Mouse (Mus musculus) kidney, postnatal 4 days (tissue): ENCODE results near the gene Zbtb38.
A peak's percentile ranks its signal among the peaks of the same experiment; 100 is the strongest.

Experiments used
- DNase-seq, 2 experiments: peaks; one replicate each; pipeline ENCODE4 v3.0.0; 2021; ENCODE audit warnings: mixed read lengths in 2 of 2

Gene Zbtb38

DNA sequence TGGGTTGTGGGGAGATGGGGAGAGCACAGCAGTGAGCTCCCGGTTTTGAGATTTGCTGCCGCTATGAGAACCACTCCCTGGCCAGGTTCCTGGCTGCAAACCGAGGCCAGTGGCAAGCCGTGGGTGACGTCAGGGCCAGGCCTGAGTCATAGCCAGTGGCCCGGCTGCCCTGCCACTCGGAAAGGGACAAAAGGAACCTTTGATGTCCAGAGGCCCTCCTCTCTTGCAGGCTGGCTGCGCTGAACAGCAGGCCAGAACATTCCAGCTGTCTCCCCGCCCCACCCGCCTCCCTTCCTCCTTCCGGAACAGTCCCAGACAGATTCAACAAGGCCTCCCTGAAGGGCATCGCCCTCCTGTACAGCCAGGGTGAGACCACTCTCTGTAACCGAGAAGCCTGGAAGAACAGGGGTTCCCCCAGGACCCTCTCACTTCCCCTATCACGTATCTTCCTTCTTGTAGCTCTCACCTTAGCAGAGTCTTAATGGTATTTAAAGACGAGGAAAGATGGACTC is at the start of gene Zbtb38:
Zbtb38 (minus strand) TSS at position 229 of the 512 bp plus-strand sequence.
- DNase-seq = peak; percentile 78 to 88

DNA sequence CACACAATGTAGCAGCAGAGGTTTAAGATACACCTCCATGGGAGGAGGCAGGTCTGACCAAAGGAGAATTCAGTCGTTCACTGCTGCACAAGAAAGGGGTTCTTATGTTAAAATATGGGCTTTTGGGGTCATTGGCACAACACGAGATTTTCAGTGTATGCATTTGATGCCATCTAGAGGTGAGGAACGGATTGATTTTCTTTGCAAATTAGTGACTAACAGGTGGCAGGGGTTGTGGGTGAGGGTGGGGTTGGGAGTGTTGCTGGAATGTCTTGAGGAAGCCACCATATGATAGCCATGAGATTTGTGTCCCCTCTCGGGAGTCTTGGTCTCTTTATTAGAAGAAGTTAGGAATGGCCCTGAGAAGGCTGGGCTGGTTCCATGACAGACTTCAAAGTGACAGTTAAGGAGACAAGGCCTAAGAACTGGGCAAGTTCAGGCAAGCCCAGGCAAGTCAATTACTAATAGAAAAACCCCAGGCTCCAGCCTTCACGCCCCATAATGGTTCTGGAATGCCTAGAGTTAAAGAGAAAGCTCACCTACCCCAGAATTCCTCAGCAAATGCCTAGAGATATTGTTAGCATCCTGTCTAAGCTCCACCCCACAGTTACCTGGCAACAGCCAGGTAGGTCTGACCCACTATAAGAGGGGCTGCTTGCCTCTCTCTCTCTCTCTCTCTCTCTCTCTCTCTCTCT is 47.6 kb upstream of the Zbtb38 start:
- DNase-seq = no peak

DNA sequence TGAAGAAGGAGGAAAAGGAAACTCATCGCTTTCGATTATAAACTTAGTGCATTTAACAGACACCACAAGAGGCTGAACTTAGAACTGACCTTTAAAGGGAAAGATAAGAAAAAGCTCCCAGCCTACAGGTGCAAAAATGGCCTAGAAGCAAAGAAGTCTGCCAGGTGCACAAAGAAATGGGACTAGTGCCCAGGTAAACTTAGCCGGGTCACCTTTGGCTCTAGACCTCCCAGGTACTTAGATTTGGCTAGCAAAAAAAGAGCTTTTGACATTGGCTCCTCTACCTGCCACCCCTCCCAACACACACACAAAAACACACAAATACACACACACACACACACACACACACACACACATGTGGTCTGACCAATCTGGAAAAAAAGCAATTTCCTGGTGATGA is 44.7 kb upstream of the Zbtb38 start:
- no peak for DNase-seq

DNA sequence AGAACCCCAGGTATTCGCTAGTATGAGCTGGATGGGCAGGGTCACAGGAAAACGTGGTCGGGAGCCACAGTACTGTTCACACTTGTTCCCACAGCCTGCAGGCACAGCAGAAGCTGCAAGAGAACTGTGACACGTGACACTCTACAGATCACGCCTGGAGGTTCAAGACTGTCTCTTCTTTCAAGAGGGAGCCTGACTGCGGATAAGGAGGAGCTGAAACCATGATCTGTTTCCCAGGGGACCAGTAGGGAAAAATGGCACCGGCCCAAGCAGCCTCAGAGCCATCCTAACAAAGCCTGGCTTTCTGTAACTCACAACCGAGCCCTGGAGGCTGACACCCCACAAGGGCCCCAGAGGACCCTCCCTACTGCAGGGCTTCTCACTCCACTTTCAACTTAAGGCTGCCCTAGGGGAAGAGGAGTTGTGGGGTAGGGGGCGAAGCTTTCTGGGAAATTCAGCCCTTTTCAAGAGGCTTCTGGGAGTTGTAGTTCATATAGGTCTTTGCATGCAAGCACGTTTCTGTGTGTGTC is 42.8 kb upstream of the Zbtb38 start:
- peak; percentile 47 to 55 for DNase-seq

DNA sequence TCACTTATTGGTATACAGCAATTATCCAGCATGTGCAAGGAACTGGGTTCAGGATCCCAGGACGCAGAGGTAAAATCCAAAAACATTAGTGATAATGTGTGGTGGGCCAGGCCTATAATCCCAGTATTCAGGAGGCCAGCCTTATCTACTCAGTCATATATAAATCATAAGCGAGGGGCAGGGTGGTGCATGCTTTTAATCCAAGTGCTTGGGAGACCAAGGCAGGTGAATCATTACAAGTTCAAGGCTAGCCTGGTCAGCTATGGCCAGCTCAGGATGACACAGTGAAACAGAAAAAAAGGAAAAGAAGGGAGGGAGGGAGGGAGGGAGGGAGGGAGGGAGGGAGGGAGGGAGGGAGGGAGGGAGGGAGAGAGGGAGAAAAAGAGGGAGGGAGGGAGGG is 42.0 kb upstream of the Zbtb38 start:
- no peak for DNase-seq

DNA sequence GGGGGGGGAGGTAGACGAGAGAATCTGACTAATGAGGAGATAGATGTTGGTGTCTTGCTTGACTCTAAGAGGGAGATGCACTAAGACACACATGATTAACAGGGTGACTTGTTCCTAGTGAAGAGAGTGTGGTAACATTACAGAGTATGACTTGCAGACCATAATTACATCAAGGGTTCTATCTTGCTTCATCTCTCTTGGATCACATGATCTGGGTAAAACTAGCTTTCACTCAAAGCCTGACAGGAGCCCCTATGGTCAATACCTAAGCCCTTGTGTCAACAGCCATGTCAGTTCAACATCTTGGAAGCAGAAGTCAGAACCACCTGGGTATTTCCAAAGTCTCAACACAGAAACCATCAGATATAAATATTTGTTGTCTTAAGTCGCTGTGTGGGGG is 39.9 kb upstream of the Zbtb38 start:
- no peak for DNase-seq

DNA sequence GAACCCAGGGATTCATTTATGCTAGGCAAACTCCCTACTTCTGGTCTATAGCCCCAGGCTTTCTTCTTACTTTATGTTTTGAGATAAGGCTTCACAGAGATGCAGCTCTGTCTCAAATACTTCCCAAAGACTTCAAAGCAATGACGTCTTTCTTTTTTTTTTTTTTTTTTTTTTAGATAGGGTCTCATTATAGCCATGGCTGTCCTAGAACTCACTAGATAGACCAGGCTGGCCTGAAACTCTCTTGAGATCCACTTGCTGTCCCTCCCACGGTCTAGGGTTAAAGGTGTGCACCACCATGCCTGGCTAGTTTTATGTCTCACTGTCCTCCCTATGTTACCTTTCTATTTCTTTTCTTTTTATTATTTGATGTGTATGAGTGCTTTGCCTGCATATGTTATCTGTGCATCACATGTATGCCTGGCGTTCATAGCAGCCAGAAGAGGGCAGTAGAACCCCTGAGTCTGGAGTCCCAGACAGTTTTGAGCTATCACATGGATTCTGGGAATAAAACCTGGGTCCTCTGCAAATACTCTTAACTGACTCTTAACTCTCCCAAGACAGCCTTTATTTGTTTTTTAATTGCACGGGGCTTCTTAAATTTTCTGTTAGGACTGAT is 37.9 kb upstream of the Zbtb38 start:
- peak in 1 of 2 experiments; percentile 27 for DNase-seq

DNA sequence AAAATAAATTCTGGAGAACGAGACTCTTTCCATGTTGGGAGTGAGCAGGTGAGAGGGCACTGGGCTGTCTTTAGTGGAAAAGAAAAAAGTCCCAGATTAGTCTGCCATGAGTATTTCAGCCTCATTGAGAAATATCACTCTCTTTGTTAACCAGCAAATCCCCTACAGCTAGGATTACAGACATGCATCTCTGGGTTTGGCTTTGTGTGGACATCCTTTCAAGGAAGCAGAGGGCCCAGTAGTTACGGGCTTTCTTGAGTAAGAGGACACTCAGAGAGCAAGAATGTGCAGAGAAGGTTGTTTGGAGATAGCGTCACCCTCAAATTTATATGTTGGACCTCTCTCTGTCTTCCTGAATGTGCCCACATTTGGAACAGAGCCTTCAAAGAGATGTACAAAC is 37.3 kb upstream of the Zbtb38 start:
- no peak for DNase-seq

DNA sequence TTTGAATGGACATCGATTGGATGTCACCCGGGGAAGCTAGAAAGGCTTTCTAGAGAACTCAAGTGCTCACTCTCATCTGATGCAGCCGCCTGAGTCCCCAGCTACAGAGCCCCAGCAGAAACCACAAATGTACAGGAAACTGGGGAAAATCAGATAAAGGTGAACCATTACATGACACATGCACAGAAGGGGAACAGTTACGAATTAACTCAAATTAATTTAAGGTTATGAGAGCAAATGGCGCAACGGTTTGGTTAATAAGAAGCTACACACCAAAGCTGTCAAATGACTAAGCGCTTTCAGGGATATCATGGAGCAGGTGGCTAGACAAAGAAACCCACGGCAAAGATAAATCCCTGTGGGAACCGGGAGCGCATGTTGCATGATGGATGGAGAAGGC is 35.2 kb upstream of the Zbtb38 start:
- DNase-seq = peak in 1 of 2 experiments; percentile 19

DNA sequence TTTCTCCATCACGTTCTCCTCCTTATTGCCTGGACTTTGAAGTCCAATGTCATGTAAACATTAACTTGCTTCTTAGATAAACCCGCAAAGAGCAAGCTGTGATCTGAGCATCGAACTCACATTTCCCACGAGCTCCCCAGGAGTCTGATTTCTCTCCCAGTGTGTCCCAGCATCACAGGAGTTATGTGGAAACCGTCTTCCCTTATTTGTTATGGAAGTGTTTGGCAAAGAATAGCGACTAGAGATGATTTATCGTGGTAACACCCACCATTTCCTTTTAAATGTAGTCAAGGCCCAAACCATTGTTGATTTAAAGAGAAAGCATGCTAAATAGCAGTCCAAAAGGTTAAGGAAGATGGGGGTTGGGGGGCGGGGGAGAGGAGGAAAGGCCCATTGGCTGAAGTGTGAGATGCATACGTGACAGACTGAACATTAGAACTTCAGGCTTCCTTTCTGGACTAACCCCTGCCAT is 33.3 kb upstream of the Zbtb38 start:
- peak in 1 of 2 experiments; percentile 36 for DNase-seq

DNA sequence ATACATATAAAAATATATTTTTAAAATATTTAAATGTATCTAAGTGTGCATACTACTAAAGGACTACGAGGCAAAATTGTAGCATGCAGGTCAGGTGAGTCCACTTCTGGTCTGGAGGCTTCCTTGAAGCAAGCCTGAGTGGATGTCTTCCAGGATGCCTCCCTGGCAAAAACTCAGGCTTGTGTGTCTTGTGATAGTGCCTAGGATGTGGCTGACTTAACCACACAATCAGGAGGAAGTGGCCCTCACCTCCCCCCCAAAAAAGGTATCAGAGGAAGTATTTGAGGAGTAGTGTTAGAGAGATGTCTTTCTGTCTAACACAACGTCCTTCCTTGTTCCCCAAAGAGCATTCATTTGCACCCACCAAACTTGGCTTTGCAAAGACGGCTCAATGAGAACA is 32.6 kb upstream of the Zbtb38 start:
- DNase-seq = no peak

DNA sequence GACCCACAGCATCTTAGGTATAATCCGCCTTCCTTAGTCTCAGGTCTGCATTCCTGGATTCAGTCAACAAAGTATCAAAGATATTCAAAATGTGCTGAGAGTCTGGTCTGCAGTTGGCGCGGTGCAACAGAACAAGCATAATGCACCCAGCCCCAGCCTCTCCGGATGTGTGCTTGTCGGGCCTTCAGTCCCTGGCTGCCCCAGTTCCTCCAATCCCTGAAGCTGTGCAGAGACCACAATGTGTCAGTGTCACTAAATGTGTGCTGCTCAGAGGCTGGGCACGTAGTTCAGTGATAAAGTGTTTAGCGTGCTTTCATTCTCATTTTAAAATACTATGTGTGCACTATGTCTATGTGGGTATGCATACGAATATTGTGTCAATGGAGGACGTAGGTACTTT is 31.0 kb upstream of the Zbtb38 start:
- no peak for DNase-seq

DNA sequence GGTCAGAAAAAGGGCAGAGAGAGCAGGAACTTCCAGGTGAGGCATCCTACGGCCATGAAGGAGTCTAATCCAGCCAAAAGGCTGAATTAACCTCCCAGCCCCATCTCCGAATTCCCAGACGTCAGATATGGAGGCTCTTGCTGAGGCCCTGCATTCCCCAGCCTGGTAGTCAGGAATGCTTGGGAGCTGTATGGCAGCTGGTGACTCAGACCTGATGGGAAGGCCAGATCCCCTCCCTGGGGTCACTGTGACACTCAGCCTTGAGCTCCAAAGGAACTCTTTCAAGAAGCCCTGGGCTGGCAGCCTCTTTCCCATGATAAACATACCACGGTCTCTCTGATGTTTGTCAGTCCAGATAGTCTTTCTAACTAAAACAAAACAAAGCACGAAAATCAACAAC is 30.6 kb upstream of the Zbtb38 start:
- no peak for DNase-seq

DNA sequence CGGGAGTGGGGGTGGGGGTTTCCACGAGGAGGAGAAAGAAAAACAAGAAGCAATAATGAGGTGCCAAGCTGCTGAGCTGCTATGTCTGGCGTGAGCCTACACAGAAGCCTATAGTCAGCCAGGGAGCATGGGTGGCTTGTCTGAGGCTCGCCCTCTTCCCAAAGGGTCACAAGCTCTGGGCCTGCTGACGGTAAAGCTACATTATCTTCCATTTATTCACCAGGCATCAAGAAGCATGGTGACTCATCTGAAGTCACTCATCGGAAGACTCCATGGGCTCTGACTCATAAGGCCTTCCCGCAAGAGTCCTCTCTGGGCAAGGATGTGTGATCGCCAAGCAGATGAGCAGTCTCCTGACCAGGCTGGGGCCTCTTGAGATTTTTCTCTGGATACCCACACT is 29.4 kb upstream of the Zbtb38 start:
- DNase-seq = no peak

DNA sequence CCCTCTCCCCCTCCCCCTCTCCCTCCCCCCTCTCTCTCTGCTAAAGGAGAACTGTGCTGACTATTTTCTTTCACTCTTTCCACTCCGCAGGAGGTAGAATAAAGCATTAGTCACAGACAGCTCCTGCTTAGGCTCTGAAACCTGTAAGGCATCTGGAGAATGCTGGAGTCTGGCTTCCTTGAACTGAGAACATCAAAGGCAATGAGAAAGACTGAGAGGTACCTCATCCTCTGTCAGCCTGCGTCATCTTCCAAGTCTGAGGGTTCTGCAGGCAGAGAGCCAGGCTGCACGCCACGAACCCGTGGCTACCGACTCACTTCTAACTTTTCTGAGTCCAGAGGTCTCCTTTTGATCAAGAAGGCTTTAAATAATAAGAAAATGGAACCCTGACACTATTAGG is 20.5 kb upstream of the Zbtb38 start:
- peak in 1 of 2 experiments; percentile 22 for DNase-seq

DNA sequence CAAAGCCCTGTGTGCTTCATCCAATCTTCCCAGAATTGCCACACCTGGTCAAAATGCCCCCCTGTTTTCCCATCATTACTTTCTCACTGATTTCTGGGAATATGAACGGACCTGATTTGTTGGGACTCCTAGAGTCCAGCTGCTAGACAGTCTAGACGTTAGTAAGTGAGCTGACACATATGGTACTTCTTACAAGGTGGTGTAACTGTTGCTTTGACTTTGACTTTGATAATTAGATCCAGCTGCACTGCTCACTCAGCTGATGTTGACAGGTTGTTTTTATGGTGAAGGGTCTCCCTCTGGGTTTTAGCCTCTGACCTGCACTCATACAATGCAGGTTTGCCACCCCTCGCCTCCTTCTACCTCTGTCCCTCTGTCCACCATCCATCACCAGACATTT is 17.8 kb upstream of the Zbtb38 start:
- no peak for DNase-seq

DNA sequence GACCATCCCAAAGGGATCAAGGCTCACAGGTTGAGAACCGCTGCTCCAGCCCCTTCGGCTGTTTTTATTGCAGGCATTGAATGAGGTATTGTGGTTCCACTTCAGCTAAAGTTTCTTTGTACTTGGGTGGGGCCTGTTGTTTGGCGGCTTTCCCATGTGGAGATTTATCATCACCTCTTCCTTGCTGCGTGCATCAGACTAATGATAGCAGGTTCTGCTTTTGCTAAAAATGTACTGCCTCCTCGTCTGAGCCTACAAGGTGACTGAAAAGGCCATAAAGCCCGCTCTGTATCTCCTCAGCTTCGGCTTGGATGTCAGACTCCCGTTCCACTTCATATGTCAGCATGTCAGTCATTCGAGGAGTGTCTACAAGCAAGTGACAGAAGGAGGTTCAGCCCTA is 17.0 kb upstream of the Zbtb38 start:
- no peak for DNase-seq

DNA sequence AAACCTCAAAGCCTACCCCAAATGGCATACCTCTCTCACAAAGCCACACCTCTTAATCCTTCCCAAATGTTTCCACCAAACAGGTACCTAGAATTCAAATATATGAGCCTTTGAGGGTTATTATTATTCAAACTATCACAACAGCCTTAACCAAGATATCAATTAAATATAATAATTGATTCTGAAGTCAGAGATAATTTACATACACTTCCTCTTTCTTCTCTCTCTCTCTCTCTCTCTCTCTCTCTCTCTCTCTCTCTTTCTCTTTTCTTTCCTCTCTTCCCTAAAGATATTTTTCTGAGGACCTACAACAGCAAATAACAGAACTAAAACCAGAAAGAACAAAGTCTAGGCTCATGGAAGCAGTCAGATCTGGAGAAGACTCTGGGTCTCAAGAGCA is 15.2 kb upstream of the Zbtb38 start:
- no peak for DNase-seq

DNA sequence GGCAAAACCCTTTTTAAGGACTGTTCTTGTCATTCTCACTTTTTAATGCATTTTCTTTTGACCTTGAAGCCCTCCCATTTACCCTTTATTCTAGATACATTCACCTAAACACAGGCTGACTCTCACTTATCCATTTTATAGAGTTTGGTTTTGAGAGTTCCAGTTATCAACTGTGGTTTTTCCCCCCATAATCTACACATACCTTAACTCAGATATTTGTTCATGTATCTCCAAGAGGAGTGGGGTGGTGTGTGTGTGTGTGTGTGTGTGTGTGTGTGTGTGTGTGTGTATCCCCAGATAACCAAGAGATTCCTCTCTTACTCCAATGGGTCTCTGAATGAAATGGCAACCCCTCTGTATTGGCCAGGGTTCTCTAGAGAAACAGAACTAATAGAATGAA is 13.4 kb upstream of the Zbtb38 start:
- no peak for DNase-seq

DNA sequence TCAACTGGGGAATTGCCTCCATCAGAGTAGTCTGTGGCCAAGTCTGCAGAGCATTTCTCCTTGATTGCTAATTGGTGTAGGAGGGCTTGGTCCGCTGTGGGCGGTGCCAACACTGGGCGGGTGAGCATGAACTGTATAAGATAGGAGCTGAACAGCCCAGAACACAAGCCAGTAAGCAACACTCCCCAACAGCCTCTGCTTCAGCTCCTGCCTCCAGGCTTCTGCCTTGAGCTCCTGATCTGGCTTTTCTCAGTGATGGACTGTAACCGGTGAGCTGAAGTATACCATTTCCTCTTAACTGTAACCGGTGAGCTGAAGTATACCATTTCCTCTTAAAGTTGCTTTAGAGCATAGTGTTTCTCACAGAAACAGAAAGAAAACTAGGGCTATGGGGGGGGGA is 12.8 kb upstream of the Zbtb38 start:
- DNase-seq = peak in 1 of 2 experiments; percentile 16

DNA sequence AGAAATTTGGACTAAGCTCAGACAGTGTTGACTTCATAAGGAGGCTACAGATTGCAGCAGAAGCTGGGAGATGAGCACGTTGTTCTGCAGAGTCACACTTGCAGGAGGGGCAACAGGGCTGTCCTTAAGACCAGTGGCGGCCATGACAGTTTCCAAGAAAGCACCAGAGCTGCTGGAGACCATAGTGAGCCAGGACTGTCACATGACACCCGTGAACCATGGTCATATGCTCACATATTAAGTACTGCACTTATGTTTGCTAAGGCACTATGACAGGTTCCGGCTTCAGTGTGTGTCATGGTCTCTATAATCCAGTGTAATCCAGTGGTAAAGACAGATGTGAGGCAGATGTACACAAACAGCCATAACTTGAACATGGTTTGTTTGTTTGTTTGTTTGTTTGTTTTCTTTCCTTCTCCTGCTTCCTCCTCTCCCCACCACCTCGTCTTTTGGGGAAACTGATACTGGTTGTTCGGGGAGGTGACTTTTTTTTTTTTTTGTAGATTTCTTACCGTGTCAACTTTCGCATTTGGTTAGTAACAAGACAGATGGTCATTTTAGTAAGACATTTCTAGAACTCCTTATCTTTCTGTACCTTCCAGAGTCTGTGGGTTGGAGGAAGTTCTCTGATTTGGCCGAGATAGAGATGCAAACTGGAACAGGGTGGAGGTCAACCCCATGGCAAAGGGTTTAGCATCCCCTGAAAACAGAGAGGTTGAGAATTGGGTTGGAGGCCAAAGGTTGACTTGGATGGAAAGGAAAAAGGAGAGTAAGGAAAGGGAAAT is 11.4 kb upstream of the Zbtb38 start:
- DNase-seq = no peak

DNA sequence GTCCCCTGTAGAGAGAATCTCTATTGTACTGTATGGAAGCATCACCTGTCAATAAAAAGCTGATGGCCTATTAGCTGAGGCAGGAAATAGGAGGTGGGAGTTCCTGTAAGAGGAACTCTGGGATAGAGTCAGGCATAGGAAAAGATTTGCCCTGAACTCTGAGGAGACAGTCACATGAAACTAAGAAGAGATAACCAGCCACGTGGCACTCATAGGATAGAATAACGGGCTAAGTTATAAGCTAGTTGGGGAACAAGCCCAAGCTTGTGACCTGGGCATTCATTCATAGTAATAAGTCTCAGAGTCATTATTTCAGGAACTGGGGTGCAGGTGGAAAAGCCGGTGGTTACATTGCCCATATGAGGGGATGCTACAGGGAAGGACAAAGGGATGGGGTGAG is 10.4 kb upstream of the Zbtb38 start:
- DNase-seq = no peak
